Mouse (Mus musculus) heart, postnatal 0 days (tissue): ENCODE data around the gene Sult1a1.

Experiments
- CTCF ChIP-seq: IDR thresholded peaks from 2 replicates; pipeline ENCODE4 v1.5.1; 2016; ENCODE audit warnings: antibody characterized with exemption, control low read depth, low read depth
- EP300 ChIP-seq: IDR thresholded peaks from 2 replicates; pipeline ENCODE4 v1.6.1; 2016; ENCODE audit warnings: antibody characterized with exemption, low read depth

- TF ChIP-seq CTCF, result no peak
- 0 out of 2 replicates have a peak, but pooled peaks have one; percentile 67 for TF ChIP-seq EP300
These were observed 30.5 kb downstream of the Sult1a1 start for GRCm38 (mm10) chr7:126645708-126646107.
